Mouse (Mus musculus) mature B cell (primary cell): Measurements from ENCODE around the gene Peli3.
"Not testable (repeated sequence)": the region's sequence is repeated elsewhere in the genome, so short reads cannot be mapped to it uniquely, and the experiment has no call there.

Source experiments
- in situ Hi-C: fragments of 300-500 bp; cut with MboI; formaldehyde crosslinking; loops from 2 replicates; pipeline ENCODE4 v1.14.3; 2019

Peli3 gene

DNA sequence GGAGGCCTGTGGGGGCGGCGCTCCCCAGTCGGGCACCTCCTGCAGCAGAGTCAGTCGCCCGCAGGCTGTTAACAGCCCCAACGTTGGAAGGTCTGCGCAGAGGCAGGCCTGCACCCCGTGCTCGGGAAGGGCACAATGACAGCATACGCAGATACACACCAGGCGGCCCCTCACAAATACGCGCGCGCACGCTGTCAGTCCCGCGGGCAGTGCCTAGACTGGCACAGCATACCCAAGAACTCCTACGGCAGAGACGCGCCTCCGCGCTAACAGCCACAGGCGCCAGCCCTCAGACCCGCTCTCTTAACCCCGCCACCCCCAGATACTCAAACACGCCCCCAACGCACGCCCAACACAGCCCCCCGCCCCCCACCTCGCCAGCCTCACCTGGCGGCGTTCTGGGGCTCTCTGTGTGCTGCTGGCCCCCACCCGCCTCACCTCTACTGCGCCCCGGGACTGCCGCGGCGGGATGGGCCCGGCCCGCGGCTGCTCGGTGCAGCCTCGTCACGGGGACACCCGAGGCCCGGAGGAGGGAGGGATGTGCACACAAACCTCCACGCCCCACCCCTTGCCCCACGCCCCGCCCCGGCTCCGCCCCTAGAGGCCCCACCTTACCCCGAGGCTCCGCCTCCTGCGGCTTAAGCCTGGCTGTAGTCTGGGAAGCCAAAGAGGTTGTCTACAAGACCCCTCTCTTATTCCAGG lies at the start of gene Peli3:
Peli3 (minus strand) TSS at position 577 of the 702 bp plus-strand sequence.
- in situ Hi-C loops, result no loop called here

DNA sequence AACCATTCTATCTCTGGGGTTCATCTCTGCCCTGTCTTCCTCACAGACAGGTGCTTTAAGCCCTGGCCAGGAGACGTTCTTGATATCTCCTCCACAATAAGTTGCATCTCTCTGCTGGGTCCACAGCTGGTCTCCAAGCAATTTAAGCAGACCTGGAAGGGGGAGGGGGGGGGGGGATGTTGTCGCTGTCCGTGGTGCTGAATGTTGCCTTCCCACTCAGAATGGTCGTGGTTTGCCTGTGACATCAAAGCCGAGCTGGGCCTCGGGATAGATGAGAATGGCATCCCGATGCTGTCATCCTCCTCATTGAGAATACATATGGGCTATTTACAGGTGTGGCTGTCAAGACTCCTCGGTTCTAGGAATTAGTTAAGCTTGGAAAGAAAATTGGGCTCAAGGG lies 49.4 kb upstream of the Peli3 start:
- in situ Hi-C loops, result no loop called here

DNA sequence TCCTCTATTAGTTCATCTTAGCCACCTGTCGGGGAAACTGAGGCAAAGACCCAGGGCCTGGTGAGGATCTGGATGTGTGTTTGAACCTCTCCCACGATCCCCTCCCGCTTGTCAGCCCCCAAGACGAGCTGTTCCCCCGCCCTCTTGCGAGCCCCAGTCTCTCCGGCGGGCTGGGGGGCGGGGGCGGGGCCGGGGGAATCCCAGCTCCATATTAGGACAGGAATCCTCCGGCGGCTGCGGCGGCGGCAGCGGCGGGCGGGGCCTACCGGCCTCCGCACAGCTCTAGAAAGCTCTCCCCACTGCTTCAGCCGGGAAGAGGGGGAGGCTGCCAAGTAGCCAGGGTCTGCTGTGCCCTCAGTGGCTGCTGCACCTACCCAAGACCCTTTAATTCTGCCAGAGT lies 47.8 kb upstream of the Peli3 start:
- in situ Hi-C loops, result no loop called here

DNA sequence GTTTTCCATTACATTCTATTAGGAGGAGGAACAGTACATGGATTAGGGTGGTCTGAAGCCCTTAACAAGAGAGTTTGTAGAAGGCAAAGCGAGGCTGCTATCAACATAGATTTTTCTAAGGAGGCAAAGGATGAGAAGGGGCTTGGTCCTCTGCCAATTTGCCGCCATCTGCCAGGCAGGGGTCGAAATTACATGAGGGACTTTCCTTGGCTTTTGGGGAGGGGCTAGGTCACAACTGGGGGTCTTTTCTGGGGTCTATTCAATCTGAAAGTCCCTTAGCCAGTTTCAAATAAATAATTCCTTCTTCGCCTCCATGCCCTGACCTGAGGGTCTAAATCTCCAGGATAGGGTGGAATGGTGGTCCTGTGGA lies 47.3 kb upstream of the Peli3 start, which contains the start of gene Npas4:
Npas4 (minus strand) TSS at position 61 of the 370 bp plus-strand sequence.
- in situ Hi-C loops, result no loop called here

DNA sequence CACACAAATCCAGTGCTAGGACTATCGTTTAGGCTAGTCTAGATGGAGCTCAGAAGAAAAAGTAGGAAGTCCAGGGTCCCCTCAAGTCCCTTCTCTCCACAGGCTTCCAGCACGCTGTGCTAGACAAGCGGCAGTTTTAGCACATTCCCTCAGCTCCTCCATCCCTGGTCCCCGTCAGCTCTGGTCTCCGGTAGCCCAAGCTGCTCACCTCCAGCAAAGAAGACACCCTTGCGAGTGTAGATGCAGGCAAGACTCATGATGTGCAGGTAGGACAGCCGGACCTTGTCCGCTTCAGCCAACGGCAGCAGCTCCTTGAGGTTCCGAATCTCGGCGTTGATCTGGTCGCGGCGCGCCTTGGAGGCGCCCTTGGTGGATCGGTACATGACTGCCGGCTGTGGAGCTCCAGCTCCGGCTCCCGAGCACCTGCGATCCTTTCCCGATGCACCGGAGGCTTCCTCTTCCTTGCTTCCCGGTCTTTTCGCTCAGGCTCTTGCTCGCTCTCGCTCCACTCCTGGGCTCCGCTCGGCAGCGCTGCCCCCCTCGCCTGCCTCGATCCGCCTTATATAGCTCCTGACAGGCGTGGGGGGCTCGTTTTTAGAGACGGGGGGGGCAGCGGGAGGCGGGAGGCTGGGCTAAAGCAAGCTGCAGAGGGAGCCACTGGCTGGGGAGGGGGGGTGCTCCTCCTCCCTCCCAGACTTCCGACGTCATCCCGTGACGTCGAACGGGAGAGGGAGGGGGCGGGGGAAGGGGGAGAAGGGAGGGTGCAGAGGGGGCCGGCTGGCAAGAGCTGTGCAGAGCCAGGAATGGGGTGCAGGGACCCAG lies 46.7 kb upstream of the Peli3 start:
- in situ Hi-C loops, result no loop called here

DNA sequence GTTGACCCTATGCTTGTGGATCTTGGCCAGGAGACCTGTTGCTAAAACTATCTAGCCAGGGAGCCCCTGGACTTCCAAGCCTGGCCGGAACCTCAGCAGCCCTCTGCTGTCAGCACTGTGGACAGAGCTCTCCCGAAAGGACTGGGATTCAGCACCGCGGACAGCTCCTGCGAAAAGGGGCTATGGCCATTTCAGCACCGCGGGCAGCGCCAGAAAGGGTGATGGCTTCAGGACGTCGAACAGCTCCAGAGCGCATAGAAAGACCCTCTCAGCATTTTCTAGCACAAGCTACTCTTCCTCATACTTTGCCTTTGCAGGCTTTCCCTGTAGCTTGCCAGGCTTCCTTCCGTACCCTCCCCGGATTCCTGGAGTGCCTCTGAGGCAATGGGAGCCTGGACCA lies 46.1 kb upstream of the Peli3 start:
- in situ Hi-C loops, result no loop called here

DNA sequence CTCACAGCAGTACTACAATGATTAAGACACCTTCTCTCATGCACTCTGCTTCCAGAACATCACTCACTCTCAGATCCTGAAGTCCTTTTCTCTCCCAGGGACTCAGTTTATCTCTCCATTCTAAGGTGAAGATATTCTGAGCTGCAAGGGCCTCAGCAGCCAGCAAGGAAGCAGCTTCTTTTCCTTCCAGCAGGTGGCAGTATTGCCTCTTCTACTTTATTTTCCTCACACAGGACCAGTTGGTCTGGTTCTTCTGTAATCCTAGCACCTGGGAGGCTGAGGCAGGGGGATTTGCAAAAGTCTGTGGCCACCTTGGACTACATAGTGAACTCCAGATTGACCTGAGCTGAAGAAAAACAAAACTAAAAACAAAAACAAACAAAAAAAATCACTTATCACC lies 38.8 kb upstream of the Peli3 start:
- in situ Hi-C loops, result no loop called here

DNA sequence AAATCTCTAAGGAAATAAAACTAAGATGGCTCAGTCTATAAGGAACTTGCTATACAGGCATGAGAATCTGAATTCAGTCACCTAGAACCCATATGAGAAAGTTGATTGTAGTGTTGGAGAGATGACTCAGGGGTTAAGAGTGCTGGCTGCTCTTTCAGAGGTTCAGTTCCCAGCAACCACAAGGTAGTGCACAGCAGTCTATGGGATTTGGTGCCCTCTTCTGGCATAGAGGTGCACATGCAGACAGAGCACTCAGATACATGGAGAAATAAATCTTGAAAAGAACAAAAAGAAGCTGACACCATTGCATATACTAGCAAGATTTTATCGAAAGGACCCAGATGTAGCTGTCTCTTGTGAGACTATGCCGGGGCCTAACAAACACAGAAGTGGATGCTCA lies 25.3 kb upstream of the Peli3 start:
- in situ Hi-C loops, result no loop called here

DNA sequence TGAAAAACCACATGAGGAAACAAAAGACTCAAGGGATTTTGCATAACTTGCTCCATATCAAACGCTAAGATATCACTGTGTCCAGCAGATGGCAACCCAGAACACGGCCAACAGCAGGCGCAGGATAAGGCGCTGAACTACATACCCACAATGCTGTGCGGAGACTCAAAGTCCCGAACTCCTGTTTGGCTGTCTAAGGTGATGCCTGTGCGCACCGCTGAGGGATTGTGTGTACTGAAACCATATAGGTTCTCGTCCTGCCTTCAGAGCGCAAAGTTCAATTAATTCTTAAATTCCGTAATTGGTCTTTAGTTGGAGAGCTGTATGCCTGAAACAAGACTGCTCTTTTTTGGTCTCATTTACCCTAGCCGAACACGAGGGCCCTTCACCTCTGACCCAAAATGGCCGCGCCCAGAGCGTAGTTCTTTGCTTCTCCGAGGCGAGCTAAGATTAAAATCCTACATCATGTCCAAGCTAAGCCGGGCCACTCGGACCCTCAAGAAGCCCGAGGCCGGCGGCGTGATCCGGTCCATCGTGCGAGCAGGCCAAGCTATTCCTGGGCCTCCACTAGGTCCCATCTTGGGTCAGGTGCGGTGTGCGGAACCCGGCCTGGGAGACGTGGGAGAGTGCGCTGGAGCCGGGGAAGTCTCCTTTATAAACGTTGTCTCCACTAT lies 19.1 kb upstream of the Peli3 start, which contains the start of gene Mrpl11:
Mrpl11 (plus strand) TSS at position 220 of the 674 bp plus-strand sequence.
- in situ Hi-C loops, result no loop called here

DNA sequence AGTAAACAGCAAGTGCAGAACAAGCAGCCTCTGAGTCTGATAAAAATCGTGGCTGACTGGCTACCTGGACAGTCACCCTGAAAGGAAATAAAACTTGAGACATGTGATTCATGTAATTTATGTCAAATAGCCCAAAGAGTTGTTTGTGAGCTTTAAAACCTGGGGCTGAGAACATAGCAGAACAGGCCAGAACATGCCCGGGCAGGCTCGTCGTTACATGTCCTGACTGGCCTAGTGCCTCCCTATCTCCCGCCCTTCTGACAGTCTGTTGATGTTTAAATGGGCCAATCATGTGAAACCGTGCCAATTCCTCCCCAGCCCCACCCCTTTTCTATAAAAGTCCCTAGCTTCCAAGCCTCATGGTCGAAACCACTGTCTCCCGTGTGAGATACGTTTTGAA lies 5.7 kb upstream of the Peli3 start:
- in situ Hi-C loops, result not testable (repeated sequence)

DNA sequence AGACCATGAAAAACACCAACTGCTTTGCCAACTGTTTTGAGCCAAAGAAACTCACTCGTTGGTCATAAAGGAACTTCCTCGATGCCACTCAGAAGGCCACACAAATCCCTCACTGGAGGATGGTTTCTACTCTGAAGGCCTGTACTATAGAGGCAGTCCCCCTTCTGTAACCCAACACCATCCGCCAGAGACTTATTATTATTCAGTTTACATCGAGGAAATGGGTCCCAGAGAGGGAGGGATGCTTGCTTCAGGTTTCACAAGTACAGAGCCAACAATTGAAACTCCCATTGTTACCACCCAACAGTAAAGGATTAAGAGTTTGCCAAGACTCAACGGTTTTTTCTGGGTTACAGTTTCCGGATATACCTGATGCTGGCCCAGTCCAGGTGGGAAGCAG lies 2.6 kb upstream of the Peli3 start:
- in situ Hi-C loops, result no loop called here

DNA sequence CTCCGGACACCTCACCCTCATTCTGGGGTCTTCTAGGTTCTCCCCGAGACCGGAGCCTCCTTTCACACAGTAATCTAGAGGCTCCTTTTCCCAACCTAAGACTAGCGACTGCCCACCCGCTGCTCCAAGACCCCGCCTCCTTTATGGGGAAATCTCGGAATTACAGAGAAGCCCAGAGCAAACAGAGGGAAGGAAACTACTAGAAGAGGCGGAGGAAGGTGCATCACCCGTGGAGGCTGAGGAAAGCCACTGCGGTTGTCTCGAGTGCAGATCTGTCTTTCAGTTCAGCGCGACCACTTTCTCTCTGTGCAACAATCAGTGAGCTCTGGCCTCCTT lies 294 bp upstream of the Peli3 start:
- in situ Hi-C loops, result no loop called here

DNA sequence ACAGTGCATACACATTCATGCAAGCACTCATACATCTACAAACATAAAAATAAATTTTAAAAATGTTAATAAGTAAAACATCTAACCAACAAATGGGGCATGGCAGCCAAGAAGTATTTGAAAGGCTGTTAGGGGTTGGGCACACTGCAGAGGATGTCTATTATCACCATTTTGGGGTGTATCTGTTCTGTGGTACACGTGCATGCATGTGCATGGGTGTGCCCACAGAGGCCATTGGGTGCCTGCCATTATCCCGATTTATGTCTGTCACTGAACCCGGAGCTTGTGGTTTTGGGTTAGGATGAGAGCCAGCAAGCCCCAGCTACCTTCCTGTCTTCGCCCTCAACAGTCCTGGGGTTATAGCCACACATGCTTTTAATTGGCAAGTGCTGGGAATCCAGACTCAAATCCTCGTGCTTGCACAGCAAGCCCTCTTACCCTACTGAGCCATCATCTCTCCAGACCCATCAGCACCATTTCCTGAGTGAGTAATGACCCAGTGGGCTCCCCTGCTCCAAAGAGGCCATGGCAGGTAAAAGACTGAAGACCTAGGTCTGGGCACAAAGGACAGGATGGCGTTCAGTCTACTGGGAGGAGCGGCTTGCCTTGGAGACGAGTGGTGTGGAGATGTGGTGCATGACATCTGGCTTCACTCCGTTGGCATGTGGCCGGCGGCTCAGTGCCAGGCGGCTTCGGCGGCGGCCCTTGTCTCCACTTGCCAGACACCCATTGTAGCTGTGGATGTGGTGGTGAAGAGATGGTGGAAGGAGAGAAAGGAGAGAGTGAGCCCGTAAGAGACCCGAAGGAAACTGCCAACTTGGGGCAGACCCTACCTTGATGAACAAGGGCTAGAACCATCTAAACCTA lies 5.2 kb downstream of the Peli3 start:
- in situ Hi-C loops, result no loop called here

DNA sequence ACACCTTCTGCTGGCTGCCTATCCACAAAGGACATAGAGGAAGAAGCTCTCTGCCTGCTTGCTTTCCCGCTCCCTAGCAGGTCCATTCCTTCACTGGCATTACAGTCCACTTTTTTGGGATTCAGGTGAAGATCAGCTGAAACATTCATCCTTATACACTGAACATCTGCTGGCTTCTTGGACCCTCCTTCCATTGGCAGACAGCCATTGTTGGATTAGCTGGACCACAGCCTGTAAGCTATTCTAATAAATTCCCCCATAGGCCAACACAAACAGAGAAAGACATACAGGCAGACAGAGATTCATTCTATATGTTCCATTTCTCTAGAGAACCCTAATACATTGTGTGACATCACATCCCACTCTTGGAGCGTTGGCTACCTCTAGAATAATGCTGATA lies 6.0 kb downstream of the Peli3 start:
- in situ Hi-C loops, result no loop called here

DNA sequence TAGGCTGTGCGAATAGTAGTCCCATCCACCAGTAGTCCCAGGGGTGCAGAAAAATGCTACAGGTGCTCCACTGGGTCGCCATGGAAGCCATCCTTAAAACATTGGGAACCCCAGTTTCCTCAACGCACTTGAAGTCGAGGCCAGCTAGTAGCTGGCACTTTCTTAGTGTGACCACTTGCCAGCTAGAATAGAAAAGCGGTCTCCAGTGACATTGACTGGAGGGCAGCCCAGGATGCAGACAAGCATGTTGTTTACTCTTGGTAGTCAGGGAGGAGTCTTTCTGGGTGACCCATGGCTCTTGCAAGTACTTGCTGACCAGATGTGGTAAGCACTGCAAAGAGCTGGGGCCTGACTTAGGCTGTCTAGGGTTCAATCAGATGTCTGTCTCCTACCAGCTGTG lies 14.1 kb downstream of the Peli3 start:
- in situ Hi-C loops, result no loop called here

DNA sequence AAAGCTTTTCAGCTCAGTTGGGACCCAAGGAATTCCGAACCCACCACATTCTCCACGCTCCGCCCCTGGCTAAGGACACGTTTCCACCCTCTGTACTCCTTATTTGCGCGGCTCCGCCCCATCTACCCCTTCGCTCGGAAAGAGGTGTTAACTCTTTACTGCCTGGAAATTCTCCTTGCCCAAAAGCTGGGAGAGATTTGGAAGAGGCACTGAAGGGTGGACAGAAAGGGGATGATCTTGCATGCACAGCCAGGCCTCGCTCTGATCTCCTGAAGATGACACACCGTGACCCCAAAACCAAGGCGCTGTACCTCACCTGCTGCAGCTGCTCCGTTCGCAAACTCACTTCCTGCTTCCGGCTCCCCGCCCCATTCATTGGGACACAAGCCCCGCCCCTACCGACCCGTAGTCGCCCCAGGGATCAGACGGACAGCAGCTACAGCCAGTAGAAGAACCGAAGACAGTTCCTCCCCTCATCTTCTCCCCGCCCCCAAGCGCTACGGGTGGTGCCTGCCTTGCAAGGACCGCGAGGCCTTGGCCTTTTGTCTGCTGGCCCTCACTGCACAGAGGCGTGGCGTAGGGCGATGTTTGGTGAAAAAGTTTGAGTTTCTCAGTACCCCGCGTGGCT lies 14.9 kb downstream of the Peli3 start, which contains the start of gene Dpp3:
Dpp3 (minus strand) TSS at position 384 of the 628 bp plus-strand sequence.
- in situ Hi-C loops, result no loop called here

DNA sequence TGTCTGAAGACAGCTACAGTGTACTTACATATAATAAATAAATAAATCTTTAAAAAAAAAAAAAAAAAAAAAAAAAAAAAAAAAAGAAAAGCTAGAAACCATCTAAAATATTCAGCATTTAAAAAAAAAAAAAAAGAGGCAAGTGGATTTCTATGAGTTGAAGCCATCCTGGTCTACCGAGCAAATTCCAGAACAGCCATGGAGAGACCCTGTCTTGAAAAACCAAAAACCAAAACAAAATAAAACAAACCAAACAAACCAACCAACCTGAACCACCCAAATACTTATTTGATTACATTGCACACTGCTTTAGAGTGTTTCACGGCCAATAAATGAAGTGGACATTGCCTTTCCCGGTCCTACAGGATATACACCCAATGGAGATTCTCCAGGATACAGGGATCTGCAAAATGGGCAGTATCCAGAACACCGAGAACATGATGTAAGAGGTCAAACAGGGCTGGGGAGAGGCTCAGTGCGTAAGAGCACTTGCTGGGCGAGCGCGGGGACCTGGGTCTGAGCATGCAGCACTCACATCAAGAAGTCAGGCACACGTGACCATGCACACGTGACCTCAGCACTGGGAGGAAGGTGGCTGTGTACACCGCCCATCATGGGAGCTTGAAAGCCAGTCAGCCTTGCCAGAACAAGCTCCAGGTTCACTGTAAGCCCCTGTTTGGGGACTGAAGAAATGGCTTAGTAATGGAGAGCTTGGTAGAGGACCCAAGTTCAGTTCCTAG lies 17.6 kb downstream of the Peli3 start:
- in situ Hi-C loops, result no loop called here

DNA sequence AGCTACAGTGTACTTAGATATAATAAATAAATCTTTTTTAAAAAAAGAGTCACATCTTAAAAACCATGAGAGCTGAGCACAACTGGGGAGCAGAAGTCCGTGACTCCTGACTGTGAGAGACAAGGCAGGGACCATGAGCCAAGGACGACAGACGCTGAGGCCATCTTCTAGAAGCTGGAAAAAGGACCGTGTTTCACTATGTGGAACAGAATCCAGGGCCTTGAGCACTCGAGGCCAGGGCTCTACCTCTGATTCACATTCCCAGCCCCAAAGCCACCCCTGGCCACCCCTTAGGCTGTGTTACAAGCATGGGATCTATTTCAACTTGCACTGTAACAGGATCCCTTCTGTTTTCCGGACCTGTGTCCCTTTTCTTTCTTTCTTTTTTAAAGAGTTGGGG lies 23.3 kb downstream of the Peli3 start:
- in situ Hi-C loops, result no loop called here

DNA sequence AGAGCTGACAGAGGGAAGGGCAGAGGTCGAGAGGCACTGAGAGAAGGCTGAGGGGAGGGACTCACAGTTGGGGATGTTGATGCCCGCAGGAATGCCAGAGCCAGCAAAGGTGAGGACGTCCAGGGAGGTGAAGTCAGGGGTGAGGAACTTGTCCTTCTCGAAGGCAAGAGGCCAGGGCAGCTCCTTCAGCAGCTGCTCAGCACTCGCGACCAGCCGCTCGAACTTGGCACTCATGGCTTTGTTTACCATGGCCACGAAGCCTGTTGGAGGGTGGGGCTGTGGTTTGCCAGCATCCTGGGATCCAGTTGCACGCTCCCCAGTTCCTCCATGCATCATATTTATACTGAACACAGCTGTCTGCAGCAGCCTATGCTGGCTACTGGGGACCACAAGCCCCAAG lies 26.1 kb downstream of the Peli3 start:
- in situ Hi-C loops, result no loop called here

DNA sequence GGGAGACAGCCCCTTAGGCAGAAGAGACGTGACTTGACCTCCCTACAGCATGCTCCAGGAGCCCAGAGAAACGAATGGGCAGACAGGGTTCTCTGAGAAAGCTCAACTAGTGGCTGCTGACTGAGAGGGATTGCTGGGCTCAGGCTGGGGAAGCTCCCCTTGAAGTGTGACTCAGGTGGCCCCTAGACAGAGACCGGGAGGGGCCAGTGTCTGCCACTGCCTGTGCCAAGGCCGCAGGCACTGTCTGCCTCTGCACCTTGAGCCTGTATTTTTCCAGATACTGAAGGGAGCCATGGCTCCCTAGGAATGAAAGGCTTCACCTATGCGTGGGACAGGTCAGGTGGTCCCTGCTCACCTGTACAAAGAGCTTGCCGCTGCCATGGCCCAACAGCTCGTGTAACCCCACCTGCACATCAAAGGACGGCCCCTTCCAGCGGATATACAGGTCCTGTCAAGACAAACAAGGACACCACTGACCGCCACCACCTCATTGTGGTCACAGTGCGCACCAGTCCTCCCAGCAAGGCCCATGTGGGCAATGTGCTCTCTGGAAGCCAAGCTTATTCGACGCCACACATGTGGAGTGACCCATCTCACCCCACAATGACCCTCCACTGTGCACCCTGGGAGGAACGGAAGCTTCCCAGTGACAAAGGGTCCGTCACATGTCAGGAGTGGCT lies 26.9 kb downstream of the Peli3 start:
- in situ Hi-C loops, result no loop called here
